Comparison of ENCODE assay signal across 15 mouse cellular contexts in the genomic region with DNA sequence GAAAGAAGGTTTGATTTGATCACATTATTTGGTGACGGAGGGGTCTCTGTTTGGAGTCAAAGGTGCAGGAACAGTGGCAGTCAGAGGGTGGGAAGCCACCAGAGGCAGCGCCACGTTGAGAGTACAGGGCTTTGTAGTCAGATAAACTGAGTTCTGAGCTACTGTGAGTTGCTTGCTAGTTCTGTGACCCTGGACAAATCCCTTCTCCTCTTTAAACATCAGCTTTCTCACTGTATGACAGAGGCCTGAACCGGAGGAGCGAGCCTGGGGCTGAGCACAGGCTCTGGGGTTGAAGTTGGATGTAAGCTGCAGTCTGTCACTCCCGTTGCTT.
"Had no signal": no experiment of that assay in that cellular context is flagged by ENCODE, and none has a peak within 500 bp of the region (broad histone marks: within the 10 kb centered on the region; RNA-seq: fewer than 3 reads in every experiment).

No protein-coding gene starts in this region.

- H3K27ac ChIP-seq: kidney, postnatal 0 days; limb, embryonic 15.5 days; liver, embryonic 12.5 days; lung, embryonic 15.5 days; macrophage; neural tube, embryonic 13.5 days had no signal

- H3K27me3 ChIP-seq: megakaryocyte, embryonic 14.5 days had no signal

- H3K4me1 ChIP-seq: limb, embryonic 15.5 days; liver, embryonic 12.5 days; lung, embryonic 15.5 days; megakaryocyte, embryonic 14.5 days; neural tube, embryonic 13.5 days had no signal

- H3K36me3 ChIP-seq: limb, embryonic 15.5 days; liver, embryonic 12.5 days; lung, embryonic 15.5 days; neural tube, embryonic 13.5 days had no signal

- H3K9ac ChIP-seq: limb, embryonic 15.5 days; liver, embryonic 12.5 days; lung, embryonic 15.5 days; neural tube, embryonic 13.5 days had no signal

- H3K4me2 ChIP-seq: limb, embryonic 15.5 days; liver, embryonic 12.5 days; lung, embryonic 15.5 days; neural tube, embryonic 13.5 days had no signal

- ATAC-seq: liver, embryonic 12.5 days had no signal

- H3K4me3 ChIP-seq: limb, embryonic 15.5 days; liver, embryonic 12.5 days; lung, embryonic 15.5 days; megakaryocyte, embryonic 14.5 days; neural tube, embryonic 13.5 days had no signal

- DNase-seq: kidney, adult 9 months; kidney, postnatal 36 days; layer of hippocampus, adult 9-11 months; layer of hippocampus, postnatal 36 days; lung, postnatal 14 days; retina, postnatal 1 day; right cerebral cortex, postnatal 14 days; thymus, postnatal 36 days had no signal

- H3K9me3 ChIP-seq: limb, embryonic 15.5 days; liver, embryonic 12.5 days; lung, embryonic 15.5 days; megakaryocyte, embryonic 14.5 days; neural tube, embryonic 13.5 days had no signal
